In the genomic region with DNA sequence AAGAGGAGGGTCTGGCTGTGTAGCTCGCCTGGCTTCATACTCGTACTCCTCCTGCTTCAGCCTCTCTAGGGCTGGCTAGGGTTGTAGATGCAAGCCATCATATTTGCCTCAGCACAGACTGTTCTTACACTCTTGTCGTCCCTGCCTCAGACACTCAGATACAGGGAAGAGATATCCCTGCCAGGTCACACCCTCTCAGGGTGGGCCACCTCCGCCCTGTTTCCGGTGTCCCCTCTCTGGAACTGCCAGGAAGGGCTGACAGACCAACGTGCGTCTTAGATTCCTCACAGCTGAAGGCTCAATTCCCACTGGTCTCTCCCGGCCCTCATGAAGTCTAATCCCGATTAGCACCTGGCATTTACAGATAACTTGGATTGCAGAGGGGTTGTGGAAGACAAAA, we compare ENCODE assay signal across 11 mouse cellular contexts. TPM values are rescaled to one million over a fixed set of nuclear protein-coding genes. Genes with fewer than 3 reads are reported as not detected.
A peak's percentile ranks its signal among the peaks of the same experiment; 100 is the strongest.
DNase-seq lines count a peak whose midpoint lies in the region; TF ChIP-seq lines count a peak whose summit lies in the region.
"Had no signal": no experiment of that assay in that cellular context is flagged by ENCODE, and none has a peak within 500 bp of the region (broad histone marks: within the 10 kb centered on the region; RNA-seq: fewer than 3 reads in every experiment).

No protein-coding gene starts in this region.

- TF ChIP-seq CTCF in lung, adult 2 months (IDR thresholded peaks at IDR 0.05; ENCODE audit: insufficient read depth, low read length) = no peak

- peaks cover 15% of the 10 kb centered on the region for H3K4me1 ChIP-seq in lung, adult 2 months (ENCODE audit: control insufficient read depth, insufficient read depth, low read length)
- H3K4me1 ChIP-seq: midbrain, embryonic 15.5 days had no signal

- intact Hi-C loops in heart, postnatal 25 days (cut with DNase I) = loop anchor here (2.0 to 5.0 kb wide), 2 partner anchors 14 to 49 kb away; no protein-coding TSS in a partner anchor

- 48% methylated on average over 9 of the region's 9 CpGs for WGBS in lung, adult 2 months

- no peak overlapping the region for H3K4me3 ChIP-seq in lung, adult 2 months (replicated peaks; ENCODE audit: extremely low read depth, low read depth, low read length)
- H3K4me3 ChIP-seq: midbrain, embryonic 15.5 days had no signal

- TF ChIP-seq POLR2A in lung, adult 2 months (IDR thresholded peaks at IDR 0.05; ENCODE audit: borderline replicate concordance, extremely low read depth, low read depth, low read length) = no peak

- peak; percentile 97 for DNase-seq in heart, adult 11 months
- no peak for DNase-seq in heart, postnatal 4 days
- peak; percentile 52 to 69 for DNase-seq in lung, adult 18-20 months
- no peak for DNase-seq in lung, adult 2 months
- peak; percentile 35 for DNase-seq in heart, postnatal 25 days (ENCODE audit: low spot score)
- DNase-seq in right cerebral cortex, postnatal 36 days (ENCODE audit: low spot score in 2 of 2) = no peak
- DNase-seq in layer of hippocampus, adult 18-20 months (ENCODE audit: low spot score in 2 of 2) = no peak
- DNase-seq: cerebellum, postnatal 14 days; kidney, postnatal 14 days; right cerebral cortex, adult 18-20 months had no signal

RNA-seq across cellular contexts. Expression of a gene that starts 6.6 kb away (rescaled TPM):
- 10 to 100 TPM; 24.3 to 31.3 TPM for total RNA-seq in heart, postnatal 4 days (2021)
- 9.9 and 15.4 TPM in 2 replicates for polyA plus RNA-seq in lung, adult 2 months (2012; rRNA removed)
- total RNA-seq in heart, postnatal 25 days (2021) = 10 to 100 TPM; 17.2 to 20.9 TPM
- 1 to 10 TPM; 6.3 to 6.6 TPM for total RNA-seq in layer of hippocampus, adult 18-20 months (2021)

Comparison
In these comparisons a context has a peak if more than half of its experiments do, and no peak if none do; other contexts are left out.
1. DNase-seq: peak in heart, adult 11 months (single experiment), lung, adult 18-20 months (2 of 2) and heart, postnatal 25 days (single experiment); none in heart, postnatal 4 days (single experiment), lung, adult 2 months (single experiment), right cerebral cortex, postnatal 36 days (0 of 2) and layer of hippocampus, adult 18-20 months (0 of 2).